In genomic region chr7:143829504-143830331, GRCm38 (mm10) we compare ENCODE assay signal across 8 mouse cellular contexts. TPM values are rescaled to one million over a fixed set of nuclear protein-coding genes. Genes with fewer than 3 reads are reported as not detected.
A peak's percentile ranks its signal among the peaks of the same experiment; 100 is the strongest.
DNase-seq lines count a peak whose midpoint lies in the region; ATAC-seq lines count a peak whose summit lies in the region.

No protein-coding gene starts in this region.

- H3K9me3 ChIP-seq in intestine, embryonic 14.5 days (ENCODE audit: control insufficient read depth, low read length), result no peaks in the 10 kb centered on the region

- no peaks in the 10 kb centered on the region for H3K36me3 ChIP-seq in intestine, embryonic 14.5 days (ENCODE audit: control insufficient read depth, insufficient read depth, low read length)

- peak overlapping the region; percentile 66 for H3K4me3 ChIP-seq in intestine, embryonic 14.5 days (ENCODE audit: low read depth, low read length)

- H3K27ac ChIP-seq in intestine, embryonic 14.5 days (ENCODE audit: low read depth), result peak overlapping the region; percentile 91

- no peaks in the 10 kb centered on the region for H3K27me3 ChIP-seq in intestine, embryonic 14.5 days (replicated peaks; ENCODE audit: control insufficient read depth, insufficient read depth, low read length)

- peak overlapping the region; percentile 95 for H3K4me2 ChIP-seq in intestine, embryonic 14.5 days (ENCODE audit: low read length)

- peak; percentile 99 for ATAC-seq in intestine, embryonic 14.5 days (replicated peaks; ENCODE audit: low FRiP score, low TSS enrichment, low read depth)

- intact Hi-C loops in gastrocnemius, postnatal 14 days (cut with DNase I; ENCODE audit: low total_unique reads), result no loop called here
- intact Hi-C loops in left cerebral cortex, postnatal 14 days (cut with DNase I), result loop anchor here (2.0 to 10.0 kb wide), 3 partner anchors 55 to 245 kb away; no protein-coding TSS in a partner anchor

- peaks cover 10% of the 10 kb centered on the region for H3K4me1 ChIP-seq in intestine, embryonic 14.5 days (replicated peaks; ENCODE audit: control insufficient read depth, insufficient read depth, low read length)

- H3K9ac ChIP-seq in intestine, embryonic 14.5 days (ENCODE audit: low read length), result peak overlapping the region; percentile 64

- WGBS in intestine, embryonic 14.5 days, result 0% methylated on average over 37 of the region's 37 CpGs

- peak; percentile 93 for DNase-seq in adipocyte (ENCODE audit: low spot score)
- peak; percentile 99 for DNase-seq in embryo, embryonic 10 days (ENCODE audit: low spot score)
- peak; percentile 94 for DNase-seq in gastrocnemius, postnatal 14 days
- peak; percentile 97 for DNase-seq in intestine, embryonic 14.5 days (ENCODE audit: low spot score)
- DNase-seq in left cerebral cortex, postnatal 14 days (ENCODE audit: low spot score in 2 of 2), result peak; percentile 97 to 98
- peak; percentile 99 for DNase-seq in mesoderm, embryonic 11.5 days (ENCODE audit: low read depth, low spot score)
- peak; percentile 96 to 98 for DNase-seq in right cerebral cortex, postnatal 36 days (ENCODE audit: low spot score in 2 of 2)
- DNase-seq in yolk sac, embryonic 10.5 days (ENCODE audit: low spot score), result peak; percentile 96

RNA-seq across cellular contexts. Expression of gene Dhcr7, which starts 6.8 kb away (rescaled TPM):
- 1 to 10 TPM; 5.8 to 8.8 TPM for total RNA-seq in gastrocnemius, postnatal 14 days (2021)
- polyA plus RNA-seq in intestine, embryonic 14.5 days (2014; fragmentation: Nextera tagmentation; extraction: Ambion mirVana), result 80.4 and 84.3 TPM in 2 replicates
- total RNA-seq in left cerebral cortex, postnatal 14 days (2021), result 10 to 100 TPM; 56.2 to 59.3 TPM

RNA-seq across cellular contexts. Expression of gene Nadsyn1, which starts 7.1 kb away (rescaled TPM):
- 1 to 10 TPM; 3.6 to 3.9 TPM for total RNA-seq in gastrocnemius, postnatal 14 days (2021)
- 11.7 and 12.3 TPM in 2 replicates for polyA plus RNA-seq in intestine, embryonic 14.5 days (2014; fragmentation: Nextera tagmentation; extraction: Ambion mirVana)
- 1 to 10 TPM; 5.4 to 5.6 TPM for total RNA-seq in left cerebral cortex, postnatal 14 days (2021)

RNA-seq across cellular contexts. Expression of gene Gm498, which starts 36.9 kb away (rescaled TPM):
- total RNA-seq in gastrocnemius, postnatal 14 days (2021), result not detected
- polyA plus RNA-seq in intestine, embryonic 14.5 days (2014; fragmentation: Nextera tagmentation; extraction: Ambion mirVana), result not detected in 2 replicates
- total RNA-seq in left cerebral cortex, postnatal 14 days (2021), result not detected

RNA-seq across cellular contexts. Expression of gene Mrgpre, which starts 45.4 kb away (rescaled TPM):
- total RNA-seq in gastrocnemius, postnatal 14 days (2021), result 1 to 10 TPM; 1.0 to 1.1 TPM
- polyA plus RNA-seq in intestine, embryonic 14.5 days (2014; fragmentation: Nextera tagmentation; extraction: Ambion mirVana), result 2.3 and 2.4 TPM in 2 replicates
- total RNA-seq in left cerebral cortex, postnatal 14 days (2021), result 1 to 10 TPM; 7.4 to 8.7 TPM

Comparison
In these comparisons a context has a peak if more than half of its experiments do, and no peak if none do; other contexts are left out.
1. Peak in every context shown above with its lines: DNase-seq, ATAC-seq, H3K4me3 ChIP-seq and H3K27ac ChIP-seq.
2. RNA of gene Dhcr7, which starts 6.8 kb away (total RNA-seq): 56.2 to 59.3 TPM in left cerebral cortex, postnatal 14 days; 5.8 to 8.8 TPM in gastrocnemius, postnatal 14 days; every median in the first group is over 4 times any median in the second.